Mouse (Mus musculus) R1 (cell line): ENCODE data around the gene Slc6a11.
A peak's percentile ranks its signal among the peaks of the same experiment; 100 is the strongest.

ENCODE experiments used
- DNase-seq: peaks from one replicate; pipeline ENCODE4 v3.0.0-alpha.2; 2018; ENCODE audit warnings: low read depth, low spot score

The Slc6a11 gene

GRCm38 (mm10) chr6:114264426-114264825 lies 133.4 kb downstream of the Slc6a11 start:
- peak; percentile 20 for DNase-seq

- DNase-seq, result peak; percentile 5
Measured at GRCm38 (mm10) chr6:114266273-114266672, 135.2 kb downstream of the Slc6a11 start.

- DNase-seq, result no peak
Measured at GRCm38 (mm10) chr6:114267979-114268378, 136.9 kb downstream of the Slc6a11 start.

GRCm38 (mm10) chr6:114269589-114269988 lies 138.5 kb downstream of the Slc6a11 start:
- no peak for DNase-seq

- no peak for DNase-seq
Measured at GRCm38 (mm10) chr6:114270799-114271198, 139.8 kb downstream of the Slc6a11 start.

- no peak for DNase-seq
Measured at GRCm38 (mm10) chr6:114272279-114272678, 141.2 kb downstream of the Slc6a11 start.

GRCm38 (mm10) chr6:114273997-114274728 lies 143.1 kb downstream of the Slc6a11 start:
- DNase-seq, result no peak

GRCm38 (mm10) chr6:114275800-114276199 lies 144.8 kb downstream of the Slc6a11 start:
- peak; percentile 30 for DNase-seq

GRCm38 (mm10) chr6:114282469-114283277 lies 151.6 kb downstream of the Slc6a11 start, which contains the start of gene Slc6a1:
Slc6a1 (plus strand) TSS chr6:114282635.
- DNase-seq, result peak; percentile 84

GRCm38 (mm10) chr6:114283278-114283770 lies 152.3 kb downstream of the Slc6a11 start:
- no peak for DNase-seq

GRCm38 (mm10) chr6:114283927-114284703 lies 153.1 kb downstream of the Slc6a11 start:
- peak; percentile 91 for DNase-seq

GRCm38 (mm10) chr6:114285424-114285823 lies 154.4 kb downstream of the Slc6a11 start:
- DNase-seq, result peak; percentile 68

- DNase-seq, result no peak
Measured at GRCm38 (mm10) chr6:114289106-114289505, 158.1 kb downstream of the Slc6a11 start.

GRCm38 (mm10) chr6:114290184-114290583 lies 159.1 kb downstream of the Slc6a11 start:
- DNase-seq, result peak; percentile 34

GRCm38 (mm10) chr6:114290929-114291328 lies 159.9 kb downstream of the Slc6a11 start:
- no peak for DNase-seq

GRCm38 (mm10) chr6:114291396-114291795 lies 160.4 kb downstream of the Slc6a11 start:
- no peak for DNase-seq

GRCm38 (mm10) chr6:114293511-114293910 lies 162.5 kb downstream of the Slc6a11 start:
- no peak for DNase-seq

GRCm38 (mm10) chr6:114295086-114295485 lies 164.0 kb downstream of the Slc6a11 start:
- DNase-seq, result no peak

GRCm38 (mm10) chr6:114297260-114298002 lies 166.4 kb downstream of the Slc6a11 start:
- no peak for DNase-seq
